Mouse (Mus musculus) midbrain, embryonic 11.5 days (tissue): ENCODE data around the gene Tmx2. TPM values are rescaled to one million over a fixed set of nuclear protein-coding genes. Genes with fewer than 3 reads are reported as not detected.
"Not testable (repeated sequence)": the region's sequence is repeated elsewhere in the genome, so short reads cannot be mapped to it uniquely, and the experiment has no call there.

Source experiments
- ATAC-seq: fragments of 200-750 bp; cut with Nextera tagmentation; 2 replicates; pipeline ENCODE4 v1.8.0; 2017; ENCODE audit warnings: moderate TSS enrichment, moderate library complexity; ENCODE audit not compliant: low FRiP score
- DNase-seq: peaks from one replicate; pipeline ENCODE4 v3.0.0; 2015; ENCODE audit warnings: low spot score; ENCODE audit errors: missing footprints
- H3K27ac ChIP-seq: fragments of 300-500 bp; sonication (generic); 2 replicates; pipeline ENCODE4 v1.5.1; 2014; ENCODE audit warnings: low read depth, low read length
- H3K27me3 ChIP-seq: fragments of 300-500 bp; sonication (generic); 2 replicates; pipeline ENCODE4 v1.6.1; 2014; ENCODE audit warnings: mild to moderate bottlenecking, low read length, moderate library complexity, mixed read lengths; ENCODE audit not compliant: control insufficient read depth, insufficient read depth
- H3K36me3 ChIP-seq: fragments of 300-500 bp; sonication (generic); 2 replicates; pipeline ENCODE4 v1.6.1; 2014; ENCODE audit warnings: mild to moderate bottlenecking, low read length, moderate library complexity, mixed read lengths; ENCODE audit not compliant: control insufficient read depth, insufficient read depth
- H3K4me1 ChIP-seq: fragments of 300-500 bp; sonication (generic); 2 replicates; pipeline ENCODE4 v1.6.1; 2014; ENCODE audit warnings: low read length; ENCODE audit not compliant: control insufficient read depth, insufficient read depth
- H3K4me2 ChIP-seq: fragments of 300-500 bp; sonication (generic); 2 replicates; pipeline ENCODE4 v1.6.1; 2014; ENCODE audit warnings: mild to moderate bottlenecking, moderate library complexity
- H3K4me3 ChIP-seq: fragments of 300-500 bp; sonication (generic); 2 replicates; pipeline ENCODE4 v1.5.1; 2014; ENCODE audit warnings: low read depth, low read length
- H3K9ac ChIP-seq: fragments of 300-500 bp; sonication (generic); 2 replicates; pipeline ENCODE4 v1.6.1; 2014; ENCODE audit warnings: low read length
- H3K9me3 ChIP-seq: fragments of 300-500 bp; sonication (generic); 2 replicates; pipeline ENCODE4 v1.6.1; 2016; ENCODE audit warnings: low read length; ENCODE audit not compliant: control insufficient read depth
- WGBS: fragments of 180-500 bp; shearing (Covaris S2); extraction: QIAGEN DNeasy Blood & Tissue Kit; methylation state at CpG from one replicate; pipeline ENCODE4 v1.1.7; 2014; 5-methylcytosine and 5-hydroxymethylcytosine counted together
- polyA plus RNA-seq: library from polyadenylated mRNA; unstranded; fragments of >200 nt; fragmentation: Nextera tagmentation; extraction: Ambion mirVana; gene quantifications from 2 replicates; pipeline ENCODE4 v1.2.1, GENCODE M21; 2014

Gene Tmx2
- 193 and 195 TPM in 2 replicates for polyA plus RNA-seq

- Histone ChIP-seq H3K4me2 (peak within 1 kb of the TSS; percentile 53), H3K36me3 (0 out of 2 replicates have a peak, but pooled peaks cover 6% of the 10 kb centered on the region), H3K9ac (peak within 1 kb of the TSS; percentile 81), H3K4me1 (peaks cover 9% of the 10 kb centered on the region), H3K27ac (peak within 1 kb of the TSS; percentile 17; the same call in 1 of the 2 replicates), H3K27me3 (no peaks in the 10 kb centered on the region), H3K4me3 (peak within 1 kb of the TSS; percentile 85), H3K9me3 (no peaks in the 10 kb centered on the region)
- WGBS, result 18% methylated on average over 8 of the region's 8 CpGs
- DNase-seq (no peak), ATAC-seq (no peak)
These were observed at the start of gene Tmx2 for GRCm38 (mm10) chr2:84679016-84679415. TSS of gene Tmx2 (minus strand) at chr2:84679140.

GRCm38 (mm10) chr2:84728191-84728590, 49.3 kb upstream of the Tmx2 start:
- H3K27me3 ChIP-seq, ATAC-seq, H3K9me3 ChIP-seq, H3K27ac ChIP-seq, H3K36me3 ChIP-seq, H3K9ac ChIP-seq, H3K4me3 ChIP-seq, H3K4me2 ChIP-seq, DNase-seq: not testable (repeated sequence)
- H3K4me1 ChIP-seq, result peaks cover 14% of the 10 kb centered on the region
- 87% methylated on average over 5 of the region's 5 CpGs for WGBS

GRCm38 (mm10) chr2:84727172-84727858, 48.4 kb upstream of the Tmx2 start, which contains the start of gene Clp1:
TSS of gene Clp1 (minus strand) at chr2:84727350.
- peak within 1 kb of the TSS; percentile 58; the same call in 1 of the 2 replicates for H3K27ac ChIP-seq
- under 1% methylated on average over 39 of the region's 39 CpGs for WGBS
- H3K9me3 ChIP-seq, result no peaks in the 10 kb centered on the region
- peak; percentile 99 for DNase-seq
- peaks cover 8% of the 10 kb centered on the region; the same call in 1 of the 2 replicates for H3K36me3 ChIP-seq
- no peaks in the 10 kb centered on the region for H3K27me3 ChIP-seq
- peak within 1 kb of the TSS; percentile 88 for H3K4me2 ChIP-seq
- ATAC-seq, result peak; percentile 97
- peak within 1 kb of the TSS; percentile 61 for H3K4me3 ChIP-seq
- H3K4me1 ChIP-seq, result peaks cover 14% of the 10 kb centered on the region
- peak within 1 kb of the TSS; percentile 52 for H3K9ac ChIP-seq

GRCm38 (mm10) chr2:84726716-84727115, 47.8 kb upstream of the Tmx2 start:
- H3K4me2 ChIP-seq, result peak overlapping the region; percentile 88
- DNase-seq, result no peak
- peak overlapping the region; percentile 52 for H3K9ac ChIP-seq
- H3K4me3 ChIP-seq, result peak overlapping the region; percentile 61
- peak; percentile 4 for ATAC-seq
- peaks cover 8% of the 10 kb centered on the region; the same call in 1 of the 2 replicates for H3K36me3 ChIP-seq
- no peaks in the 10 kb centered on the region for H3K9me3 ChIP-seq
- H3K27me3 ChIP-seq, result no peaks in the 10 kb centered on the region
- peaks cover 14% of the 10 kb centered on the region for H3K4me1 ChIP-seq
- no peak overlapping the region for H3K27ac ChIP-seq
- 7% methylated on average over 9 of the region's 9 CpGs for WGBS

- no peak overlapping the region for H3K27ac ChIP-seq
- ATAC-seq (no peak), DNase-seq (peak; percentile 35)
- H3K9me3 ChIP-seq, result no peaks in the 10 kb centered on the region
- H3K4me1 ChIP-seq, result peaks cover 14% of the 10 kb centered on the region
- WGBS, result 93% methylated on average over 10 of the region's 10 CpGs
- H3K9ac ChIP-seq, result no peak overlapping the region
- H3K4me2 ChIP-seq, result no peak overlapping the region
- H3K4me3 ChIP-seq, result no peak overlapping the region
- peaks cover 8% of the 10 kb centered on the region; the same call in 1 of the 2 replicates for H3K36me3 ChIP-seq
- H3K27me3 ChIP-seq, result no peaks in the 10 kb centered on the region
These were observed 46.8 kb upstream of the Tmx2 start for GRCm38 (mm10) chr2:84725770-84726169.

- peaks cover 14% of the 10 kb centered on the region for H3K4me1 ChIP-seq
- DNase-seq (peak; percentile 54), ATAC-seq (no peak)
- H3K4me2 ChIP-seq, result no peak overlapping the region
- no peaks in the 10 kb centered on the region for H3K9me3 ChIP-seq
- peaks cover 8% of the 10 kb centered on the region; the same call in 1 of the 2 replicates for H3K36me3 ChIP-seq
- no peaks in the 10 kb centered on the region for H3K27me3 ChIP-seq
- H3K4me3 ChIP-seq, result no peak overlapping the region
- no peak overlapping the region for H3K27ac ChIP-seq
- WGBS, result 95% methylated on average over 14 of the region's 14 CpGs
- H3K9ac ChIP-seq, result no peak overlapping the region
These were observed 44.9 kb upstream of the Tmx2 start for GRCm38 (mm10) chr2:84723856-84724255.

GRCm38 (mm10) chr2:84721182-84721581, 42.2 kb upstream of the Tmx2 start:
- peaks cover 8% of the 10 kb centered on the region; the same call in 1 of the 2 replicates for H3K36me3 ChIP-seq
- 87% methylated on average over 3 of the region's 3 CpGs for WGBS
- no peak overlapping the region for H3K4me3 ChIP-seq
- H3K9ac ChIP-seq, result 0 out of 2 replicates have a peak overlapping the region, but pooled peaks have one; percentile 10
- DNase-seq (peak; percentile 62), ATAC-seq (no peak)
- H3K27me3 ChIP-seq, result no peaks in the 10 kb centered on the region
- H3K4me1 ChIP-seq, result peaks cover 11% of the 10 kb centered on the region
- H3K27ac ChIP-seq, result no peak overlapping the region
- H3K4me2 ChIP-seq, result no peak overlapping the region
- H3K9me3 ChIP-seq, result no peaks in the 10 kb centered on the region

GRCm38 (mm10) chr2:84720718-84721117, 41.8 kb upstream of the Tmx2 start:
- peaks cover 8% of the 10 kb centered on the region; the same call in 1 of the 2 replicates for H3K36me3 ChIP-seq
- ATAC-seq (no peak), DNase-seq (no peak)
- H3K9ac ChIP-seq, result no peak overlapping the region
- no peaks in the 10 kb centered on the region for H3K27me3 ChIP-seq
- no peak overlapping the region for H3K4me3 ChIP-seq
- H3K4me2 ChIP-seq, result no peak overlapping the region
- H3K27ac ChIP-seq, result no peak overlapping the region
- H3K4me1 ChIP-seq, result peaks cover 7% of the 10 kb centered on the region
- WGBS, result 96% methylated on average over 2 of the region's 2 CpGs
- no peaks in the 10 kb centered on the region for H3K9me3 ChIP-seq

- Histone ChIP-seq H3K4me1 (peaks cover 10% of the 10 kb centered on the region), H3K27ac (no peak overlapping the region), H3K27me3 (no peaks in the 10 kb centered on the region), H3K9ac (no peak overlapping the region), H3K4me2 (no peak overlapping the region), H3K4me3 (no peak overlapping the region), H3K36me3 (no peaks in the 10 kb centered on the region), H3K9me3 (no peaks in the 10 kb centered on the region)
- DNase-seq (peak; percentile 17), ATAC-seq (no peak)
- WGBS, result 86% methylated on average over 4 of the region's 4 CpGs
These were observed 38.4 kb upstream of the Tmx2 start for GRCm38 (mm10) chr2:84717357-84717756.
